Mouse (Mus musculus) olfactory bulb, adult 2 months (tissue): ENCODE data around the gene Tpcn2. TPM values are rescaled to one million over a fixed set of nuclear protein-coding genes. Genes with fewer than 3 reads are reported as not detected.

Experiments used
- H3K27ac ChIP-seq: fragments of 200-500 bp; 2 replicates; pipeline ENCODE4 v1.5.1; 2012; ENCODE audit warnings: low read depth, low read length; ENCODE audit not compliant: insufficient read depth
- H3K4me1 ChIP-seq: fragments of 200-500 bp; 2 replicates; pipeline ENCODE4 v1.6.1; 2012; ENCODE audit warnings: low read length; ENCODE audit not compliant: control insufficient read depth, insufficient read depth
- H3K4me3 ChIP-seq: fragments of 200-500 bp; 2 replicates; pipeline ENCODE4 v1.5.1; 2012; ENCODE audit warnings: mild to moderate bottlenecking, low read depth, low read length, moderate library complexity; ENCODE audit not compliant: insufficient read depth
- CTCF ChIP-seq: fragments of 200-500 bp; IDR thresholded peaks from 2 replicates; pipeline ENCODE4 v1.5.1; 2012; ENCODE audit warnings: low read depth, mild to moderate bottlenecking, low read length, moderate library complexity; ENCODE audit not compliant: insufficient read depth
- POLR2A ChIP-seq: fragments of 200-500 bp; IDR thresholded peaks from 2 replicates; pipeline ENCODE4 v1.6.1; 2012; ENCODE audit warnings: mild to moderate bottlenecking, low read depth, low read length, moderate library complexity; ENCODE audit not compliant: insufficient read depth
- WGBS: fragments of 180-500 bp; shearing (Covaris S2); methylation state at CpG from one replicate; pipeline ENCODE4 v1.1.7; 2018; 5-methylcytosine and 5-hydroxymethylcytosine counted together
- polyA plus RNA-seq: library from polyadenylated mRNA; stranded (reverse); fragments of >200 nt; gene quantifications from 2 replicates; pipeline ENCODE4 v1.2.4, GENCODE M21; 2012; ENCODE audit warnings: low replicate concordance; ENCODE audit not compliant: missing spikeins, insufficient read depth, insufficient read length

Gene Tpcn2
- polyA plus RNA-seq, 1 experiment: not detected

GRCm38 (mm10) chr7:145256092-145256491 is 27.7 kb downstream of the Tpcn2 start:
- 92% methylated on average over 1 of the region's 1 CpGs for WGBS
- TF ChIP-seq POLR2A (no peak), CTCF (no peak)
- Histone ChIP-seq H3K27ac (no peak overlapping the region), H3K4me1 (no peaks in the 10 kb centered on the region), H3K4me3 (no peak overlapping the region)

GRCm38 (mm10) chr7:145253986-145254630 is 29.7 kb downstream of the Tpcn2 start:
- Histone ChIP-seq H3K4me1 (no peaks in the 10 kb centered on the region), H3K27ac (no peak overlapping the region), H3K4me3 (no peak overlapping the region)
- no peak for TF ChIP-seq CTCF
- no peak for TF ChIP-seq POLR2A
- 73% methylated on average over 3 of the region's 3 CpGs for WGBS

- Histone ChIP-seq H3K27ac (no peak overlapping the region), H3K4me1 (no peaks in the 10 kb centered on the region), H3K4me3 (no peak overlapping the region)
- TF ChIP-seq POLR2A (no peak), CTCF (peak; percentile 81)
- 34% methylated on average over 8 of the region's 8 CpGs for WGBS
Observed at GRCm38 (mm10) chr7:145252715-145253476, 30.9 kb downstream of the Tpcn2 start.

GRCm38 (mm10) chr7:145250225-145250624 is 33.6 kb downstream of the Tpcn2 start:
- Histone ChIP-seq H3K4me1 (no peaks in the 10 kb centered on the region), H3K27ac (no peak overlapping the region), H3K4me3 (no peak overlapping the region)
- WGBS: 78% methylated on average over 9 of the region's 9 CpGs
- TF ChIP-seq CTCF: no peak
- no peak for TF ChIP-seq POLR2A

- 90% methylated on average over 2 of the region's 2 CpGs for WGBS
- H3K27ac ChIP-seq: no peak overlapping the region
- no peak overlapping the region for H3K4me3 ChIP-seq
- TF ChIP-seq CTCF (no peak), POLR2A (no peak)
- no peaks in the 10 kb centered on the region for H3K4me1 ChIP-seq
Observed at GRCm38 (mm10) chr7:145248911-145249310, 34.9 kb downstream of the Tpcn2 start.

- no peak overlapping the region for H3K4me3 ChIP-seq
- TF ChIP-seq CTCF (peak; percentile 96), POLR2A (no peak)
- peaks cover 3% of the 10 kb centered on the region; the same call in 1 of the 2 replicates for H3K4me1 ChIP-seq
- WGBS: 13% methylated on average over 9 of the region's 9 CpGs
- no peak overlapping the region for H3K27ac ChIP-seq
Observed at GRCm38 (mm10) chr7:145242851-145243712, 40.7 kb downstream of the Tpcn2 start.

GRCm38 (mm10) chr7:145242028-145242427 is 41.8 kb downstream of the Tpcn2 start:
- peaks cover 3% of the 10 kb centered on the region; the same call in 1 of the 2 replicates for H3K4me1 ChIP-seq
- WGBS: 78% methylated on average over 9 of the region's 9 CpGs
- TF ChIP-seq CTCF (no peak), POLR2A (no peak)
- no peak overlapping the region for H3K27ac ChIP-seq
- H3K4me3 ChIP-seq: no peak overlapping the region

GRCm38 (mm10) chr7:145240929-145241328 is 42.9 kb downstream of the Tpcn2 start:
- Histone ChIP-seq H3K4me1 (peaks cover 3% of the 10 kb centered on the region; the same call in 1 of the 2 replicates), H3K4me3 (no peak overlapping the region), H3K27ac (no peak overlapping the region)
- 87% methylated on average over 4 of the region's 4 CpGs for WGBS
- TF ChIP-seq CTCF: no peak
- TF ChIP-seq POLR2A: no peak
